Mouse (Mus musculus) hindbrain, embryonic 16.5 days (tissue): ENCODE results near the gene Dph5. TPM values are rescaled to one million over a fixed set of nuclear protein-coding genes. Genes with fewer than 3 reads are reported as not detected.
A peak's percentile ranks its signal among the peaks of the same experiment; 100 is the strongest.

Experiments used
- ATAC-seq: fragments of 200-750 bp; cut with Nextera tagmentation; 2 replicates; pipeline ENCODE4 v1.8.0; 2017; ENCODE audit warnings: moderate TSS enrichment, moderate library complexity
- H3K27ac ChIP-seq: fragments of 300-500 bp; sonication (generic); 2 replicates; pipeline ENCODE4 v1.5.1; 2014; ENCODE audit warnings: low read depth, mild to moderate bottlenecking, control low read depth, low read length, moderate library complexity
- H3K27me3 ChIP-seq: fragments of 300-500 bp; sonication (generic); replicated peaks from 2 replicates; pipeline ENCODE4 v1.6.1; 2014; ENCODE audit warnings: low read length; ENCODE audit not compliant: control insufficient read depth, insufficient read depth
- H3K36me3 ChIP-seq: fragments of 300-500 bp; sonication (generic); 2 replicates; pipeline ENCODE4 v1.6.1; 2014; ENCODE audit warnings: mild to moderate bottlenecking, low read length, moderate library complexity, mixed read lengths; ENCODE audit not compliant: control insufficient read depth, insufficient read depth
- H3K4me1 ChIP-seq: fragments of 300-500 bp; sonication (generic); 2 replicates; pipeline ENCODE4 v1.6.1; 2014; ENCODE audit warnings: low read depth, low read length; ENCODE audit not compliant: control insufficient read depth, insufficient read depth
- H3K4me2 ChIP-seq: fragments of 300-500 bp; sonication (generic); 2 replicates; pipeline ENCODE4 v1.6.1; 2014; ENCODE audit warnings: mild to moderate bottlenecking, low read length, control low read depth, moderate library complexity
- H3K4me3 ChIP-seq: fragments of 300-500 bp; sonication (generic); 2 replicates; pipeline ENCODE4 v1.5.1; 2014; ENCODE audit warnings: mild to moderate bottlenecking, low read length, control low read depth, moderate library complexity
- H3K9ac ChIP-seq: fragments of 300-500 bp; sonication (generic); 2 replicates; pipeline ENCODE4 v1.6.1; 2014; ENCODE audit warnings: low read depth, mild to moderate bottlenecking, control low read depth, low read length, moderate library complexity
- H3K9me3 ChIP-seq: fragments of 300-500 bp; sonication (generic); 2 replicates; pipeline ENCODE4 v1.6.1; 2014; ENCODE audit warnings: mild to moderate bottlenecking, low read length, moderate library complexity; ENCODE audit not compliant: control insufficient read depth
- WGBS: fragments of 180-500 bp; shearing (Covaris S2); extraction: QIAGEN DNeasy Blood & Tissue Kit; methylation state at CpG from one replicate; pipeline ENCODE4 v1.1.7; 2014; 5-methylcytosine and 5-hydroxymethylcytosine counted together
- polyA plus RNA-seq: library from polyadenylated mRNA; unstranded; fragments of >200 nt; fragmentation: Nextera tagmentation; extraction: Ambion mirVana; gene quantifications from 2 replicates; pipeline ENCODE4 v1.2.1, GENCODE M21; 2015

The Dph5 gene
- polyA plus RNA-seq, 1 experiment from 2014 or later: 26.9 TPM

DNA sequence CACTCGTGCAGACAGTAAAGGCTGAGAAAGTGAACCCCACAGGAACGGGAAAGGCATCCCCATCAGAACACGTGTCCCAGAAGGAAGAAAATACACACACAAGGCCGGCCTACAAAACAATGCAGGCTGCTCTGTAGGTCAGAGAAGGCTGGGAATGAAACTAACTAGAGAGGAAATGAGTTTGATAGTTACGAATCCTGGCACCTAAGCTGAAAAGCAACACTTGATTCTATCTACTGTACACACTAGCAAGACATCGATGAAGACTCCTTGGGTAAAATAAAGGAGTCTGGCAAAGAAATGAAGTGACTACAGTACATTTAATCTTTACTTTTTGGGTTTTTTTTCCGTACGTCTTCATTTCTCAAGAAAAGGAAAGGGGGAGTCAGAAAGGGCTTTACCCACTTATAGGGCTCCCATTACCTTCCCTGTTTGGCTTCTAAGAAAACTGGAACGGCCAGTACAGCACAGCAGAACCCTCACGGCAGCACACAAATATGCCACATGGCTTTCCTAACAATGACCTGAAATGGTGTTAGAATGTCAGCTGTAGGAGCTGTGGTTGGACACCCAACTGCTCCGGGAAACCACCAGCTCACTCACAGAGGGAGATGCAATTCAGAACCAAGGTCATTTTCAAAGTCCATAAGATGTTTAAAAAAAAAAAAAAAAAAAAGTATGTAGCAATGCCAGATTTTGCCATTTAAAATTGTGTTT is 73.8 kb downstream of the Dph5 start:
- Histone ChIP-seq H3K9me3 (no peaks in the 10 kb centered on the region), H3K4me1 (no peaks in the 10 kb centered on the region), H3K36me3 (peaks cover 4% of the 10 kb centered on the region), H3K27me3 (no peaks in the 10 kb centered on the region), H3K4me2 (no peak overlapping the region), H3K27ac (no peak overlapping the region), H3K9ac (no peak overlapping the region), H3K4me3 (no peak overlapping the region)
- 82% methylated on average over 11 of the region's 11 CpGs for WGBS
- no peak for ATAC-seq

GRCm38 (mm10) chr3:115962028-115962415 is 74.4 kb downstream of the Dph5 start:
- H3K27me3 ChIP-seq: no peaks in the 10 kb centered on the region
- H3K9ac ChIP-seq: no peak overlapping the region
- H3K9me3 ChIP-seq: no peaks in the 10 kb centered on the region
- H3K36me3 ChIP-seq: peaks cover 4% of the 10 kb centered on the region
- no peak for ATAC-seq
- no peaks in the 10 kb centered on the region for H3K4me1 ChIP-seq
- 54% methylated on average over 4 of the region's 4 CpGs for WGBS
- no peak overlapping the region for H3K4me2 ChIP-seq
- no peak overlapping the region for H3K27ac ChIP-seq
- no peak overlapping the region for H3K4me3 ChIP-seq

DNA sequence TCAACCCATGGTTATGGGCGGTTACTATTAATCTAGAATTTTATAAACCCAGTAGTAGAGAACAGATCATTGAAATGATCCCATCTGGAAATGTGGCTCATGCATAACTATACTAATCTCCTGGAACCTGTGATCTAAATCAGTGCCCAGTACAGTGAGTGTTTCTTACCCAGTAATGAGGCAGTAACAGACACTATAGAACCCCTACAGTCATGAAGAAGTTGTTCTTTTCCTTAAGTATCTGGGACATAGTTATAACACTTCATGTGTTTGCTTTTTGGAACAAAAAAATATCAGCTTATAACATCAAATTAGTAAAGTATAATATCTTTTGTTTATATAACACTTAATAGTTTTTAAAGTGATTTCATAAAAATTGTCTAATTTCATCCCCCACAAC is 76.0 kb downstream of the Dph5 start:
- Histone ChIP-seq H3K4me3 (no peak overlapping the region), H3K27me3 (no peaks in the 10 kb centered on the region), H3K36me3 (peaks cover 3% of the 10 kb centered on the region), H3K27ac (no peak overlapping the region), H3K4me2 (no peak overlapping the region), H3K9me3 (no peaks in the 10 kb centered on the region), H3K4me1 (no peaks in the 10 kb centered on the region), H3K9ac (no peak overlapping the region)
- no peak for ATAC-seq
- WGBS: 100% methylated on average over 1 of the region's 1 CpGs

DNA sequence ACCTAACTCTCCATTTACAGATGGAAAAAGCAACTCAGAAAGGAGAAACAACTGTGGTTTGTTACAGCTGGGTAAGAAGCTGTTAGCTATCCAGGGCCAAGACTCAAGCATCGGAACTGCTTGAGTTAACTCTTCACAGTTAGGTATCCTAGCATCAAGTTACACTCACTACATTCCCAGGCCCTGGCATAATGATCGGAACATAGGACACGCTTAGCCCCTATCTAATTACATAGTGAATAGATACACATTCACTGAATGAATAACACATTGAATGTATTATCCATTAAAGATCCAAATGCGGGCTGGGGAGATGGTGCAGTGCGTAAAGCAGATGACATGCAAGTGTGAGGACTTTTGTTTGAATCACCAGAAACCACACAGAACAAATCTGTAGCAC is 76.4 kb downstream of the Dph5 start:
- no peaks in the 10 kb centered on the region for H3K27me3 ChIP-seq
- H3K36me3 ChIP-seq: no peaks in the 10 kb centered on the region; the same call in 1 of the 2 replicates
- no peak overlapping the region for H3K9ac ChIP-seq
- no peak overlapping the region for H3K4me3 ChIP-seq
- no peaks in the 10 kb centered on the region for H3K4me1 ChIP-seq
- ATAC-seq: no peak
- no peak overlapping the region for H3K27ac ChIP-seq
- H3K4me2 ChIP-seq: no peak overlapping the region
- WGBS: 65% methylated on average over 5 of the region's 5 CpGs
- no peaks in the 10 kb centered on the region for H3K9me3 ChIP-seq

DNA sequence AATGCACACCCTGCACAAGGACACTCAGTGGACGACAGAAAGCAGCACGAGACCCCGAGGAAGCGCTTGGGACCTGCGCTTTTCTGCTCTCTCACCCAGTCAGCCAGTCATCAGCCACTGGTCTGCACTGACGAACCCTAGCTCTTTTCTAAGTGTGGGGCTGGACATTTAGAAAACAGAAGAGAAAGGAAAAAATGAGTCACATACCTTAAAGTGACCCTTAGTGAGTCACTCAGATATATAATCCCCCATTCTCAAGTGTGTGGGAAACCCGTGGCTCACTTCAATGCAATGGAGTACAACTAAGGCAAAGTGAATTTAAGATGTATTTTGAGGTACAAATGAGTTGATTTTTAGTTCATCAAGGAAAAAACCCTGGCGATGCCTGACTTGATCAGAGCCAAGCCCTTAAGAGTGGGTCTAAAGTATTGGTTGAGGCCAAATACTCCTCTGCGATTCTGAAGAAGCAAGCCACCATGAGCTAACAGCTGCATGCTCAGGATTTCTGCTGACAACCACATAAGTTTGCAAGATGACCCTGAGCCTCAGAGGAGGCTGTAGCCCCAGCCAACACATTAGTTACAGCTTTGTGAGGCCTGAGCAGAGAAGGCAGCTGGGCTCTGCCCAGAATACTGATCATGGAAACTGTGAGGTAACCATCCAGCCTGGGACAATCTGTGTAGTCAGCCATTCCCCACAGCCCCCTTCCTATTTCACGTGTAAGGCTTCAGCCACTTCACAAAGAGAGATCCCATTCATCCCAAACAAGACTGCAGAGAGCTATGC is 81.3 kb downstream of the Dph5 start:
- no peaks in the 10 kb centered on the region for H3K27me3 ChIP-seq
- WGBS: 78% methylated on average over 10 of the region's 10 CpGs
- H3K4me2 ChIP-seq: no peak overlapping the region
- H3K4me3 ChIP-seq: no peak overlapping the region
- peaks cover 8% of the 10 kb centered on the region for H3K36me3 ChIP-seq
- H3K9me3 ChIP-seq: no peaks in the 10 kb centered on the region
- no peak overlapping the region for H3K9ac ChIP-seq
- ATAC-seq: peak; percentile 96
- no peak overlapping the region for H3K27ac ChIP-seq
- H3K4me1 ChIP-seq: no peaks in the 10 kb centered on the region

DNA sequence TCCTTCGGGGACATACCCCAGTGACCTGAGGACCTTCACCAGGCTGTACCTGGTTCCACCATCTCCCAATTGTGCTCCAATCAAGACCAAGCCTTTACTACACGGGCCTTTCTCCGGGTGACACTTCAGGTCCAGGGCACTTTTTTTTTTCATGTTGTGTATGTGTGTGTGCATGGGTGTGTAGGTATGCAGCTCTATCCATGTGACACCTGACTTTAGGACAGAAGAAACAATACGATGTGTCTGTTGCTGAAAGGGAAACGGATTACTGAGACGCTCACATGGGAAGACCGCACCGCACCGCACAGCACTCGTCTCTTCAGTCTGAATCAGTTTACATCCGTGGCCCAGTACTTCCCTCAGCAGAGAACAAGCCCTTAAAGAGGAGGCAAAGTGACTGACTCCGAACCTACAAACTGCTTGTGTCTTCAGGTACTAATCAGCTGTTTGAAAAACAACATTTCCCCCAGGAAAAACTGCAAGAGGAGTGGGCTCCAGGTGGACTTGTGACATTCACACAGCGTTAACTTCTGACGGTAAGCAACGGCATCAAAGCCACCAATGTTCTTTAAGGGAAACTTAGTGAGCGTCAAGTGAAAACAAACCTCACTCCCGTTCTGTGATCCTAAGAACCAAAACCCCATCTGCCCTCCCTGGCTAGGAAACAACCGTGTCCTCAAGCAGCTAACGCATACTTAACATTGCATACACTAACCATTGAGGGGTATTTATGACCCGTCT is 83.6 kb downstream of the Dph5 start:
- Histone ChIP-seq H3K4me3 (no peak overlapping the region), H3K4me2 (no peak overlapping the region), H3K36me3 (peaks cover 12% of the 10 kb centered on the region), H3K9ac (no peak overlapping the region), H3K4me1 (no peaks in the 10 kb centered on the region), H3K9me3 (no peaks in the 10 kb centered on the region), H3K27ac (no peak overlapping the region), H3K27me3 (no peaks in the 10 kb centered on the region)
- no peak for ATAC-seq
- 94% methylated on average over 20 of the region's 20 CpGs for WGBS

DNA sequence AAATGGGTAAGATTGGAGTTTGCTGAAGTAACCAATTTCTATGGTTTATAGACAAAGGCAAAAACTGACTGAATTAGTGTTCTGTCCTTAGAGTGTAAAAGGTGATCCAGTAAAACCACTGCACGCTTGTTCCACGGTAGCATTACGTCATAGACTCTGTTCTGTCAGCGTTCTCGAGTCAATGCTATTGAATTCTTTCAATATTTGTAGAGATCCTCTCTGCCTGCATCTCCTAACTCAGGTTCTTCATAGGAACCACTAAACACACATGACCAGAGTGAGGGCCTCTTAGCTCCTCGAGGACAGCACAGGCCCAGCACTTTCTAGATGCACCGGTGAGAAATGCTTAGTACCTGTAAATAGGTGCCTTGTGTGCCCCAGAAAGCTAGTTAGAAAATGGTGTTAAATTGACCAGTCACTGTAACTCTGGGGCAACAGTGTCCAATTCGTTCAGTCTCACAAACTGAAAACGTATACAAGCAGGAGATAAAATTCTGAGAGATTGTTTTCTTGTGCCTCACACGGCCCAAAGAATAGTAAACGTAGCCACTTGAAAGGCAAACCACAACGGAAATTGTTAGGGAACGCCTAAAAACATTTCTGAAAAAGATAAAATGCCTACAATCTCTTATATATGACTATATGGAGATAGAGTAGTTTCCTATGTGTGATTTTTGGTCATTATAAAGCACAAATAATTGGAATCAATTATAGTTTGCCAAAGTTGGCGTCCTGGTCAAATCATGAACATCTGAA is 84.4 kb downstream of the Dph5 start:
- H3K27me3 ChIP-seq: no peaks in the 10 kb centered on the region
- H3K4me3 ChIP-seq: no peak overlapping the region
- H3K4me1 ChIP-seq: no peaks in the 10 kb centered on the region
- no peaks in the 10 kb centered on the region for H3K9me3 ChIP-seq
- 96% methylated on average over 14 of the region's 14 CpGs for WGBS
- H3K27ac ChIP-seq: no peak overlapping the region
- ATAC-seq: no peak
- no peak overlapping the region for H3K4me2 ChIP-seq
- no peak overlapping the region for H3K9ac ChIP-seq
- H3K36me3 ChIP-seq: peaks cover 13% of the 10 kb centered on the region

DNA sequence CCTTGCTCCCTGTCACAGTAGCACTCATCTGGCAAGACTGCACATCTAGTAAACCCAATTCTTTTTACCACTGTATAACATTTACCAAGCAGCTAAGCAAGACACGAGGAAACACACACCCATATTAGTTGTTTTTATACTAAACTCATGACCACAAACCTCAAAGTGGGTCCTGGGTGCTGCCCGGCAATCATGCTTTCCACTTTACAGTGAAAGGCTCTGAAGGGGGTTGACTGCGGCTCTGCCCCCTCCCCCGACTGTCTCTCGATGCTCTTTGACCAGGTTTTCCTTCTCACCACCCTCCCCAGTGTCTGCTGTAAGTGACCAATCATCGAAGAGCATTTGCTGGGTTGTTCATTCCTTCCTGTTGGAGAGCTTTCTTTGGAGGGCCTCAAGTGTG is 86.6 kb downstream of the Dph5 start:
- ATAC-seq: no peak
- peaks cover 23% of the 10 kb centered on the region for H3K36me3 ChIP-seq
- H3K9ac ChIP-seq: no peak overlapping the region
- H3K4me1 ChIP-seq: no peaks in the 10 kb centered on the region
- H3K4me2 ChIP-seq: no peak overlapping the region
- H3K9me3 ChIP-seq: no peaks in the 10 kb centered on the region
- no peak overlapping the region for H3K4me3 ChIP-seq
- no peaks in the 10 kb centered on the region for H3K27me3 ChIP-seq
- 89% methylated on average over 6 of the region's 6 CpGs for WGBS
- no peak overlapping the region for H3K27ac ChIP-seq
